Mouse (Mus musculus): Measurements from ENCODE around the gene Slc25a3.

- TF ChIP-seq CTCF (IDR thresholded peaks at IDR 0.05; ENCODE audit: low read depth) = no peak
- TF ChIP-seq EP300 (IDR thresholded peaks at IDR 0.05; ENCODE audit: low read depth) = no peak
Measured at GRCm38 (mm10) chr10:91167352-91167751, 43.5 kb upstream of the Slc25a3 start.

All from heart, postnatal 0 days (tissue).